Mouse (Mus musculus) C2C12 (cell line): ENCODE results near the gene Tusc2.

Experiments used
- CEBPB ChIP-seq: IDR thresholded peaks from one replicate; pipeline ENCODE4 v1.6.1; 2011; ENCODE audit warnings: low read depth, mild to moderate bottlenecking, control low read depth, moderate library complexity
- CTCF ChIP-seq: IDR thresholded peaks from one replicate; pipeline ENCODE4 v1.5.1; 2011; ENCODE audit not compliant: control insufficient read depth, insufficient read depth, insufficient read length
- FOSL1 ChIP-seq: IDR thresholded peaks from one replicate; pipeline ENCODE4 v1.8.0; 2011; ENCODE audit warnings: mild to moderate bottlenecking, low read length; ENCODE audit not compliant: poor library complexity, insufficient read depth, severe bottlenecking
- MAX ChIP-seq: IDR thresholded peaks from one replicate; pipeline ENCODE4 v1.6.1; 2011; ENCODE audit warnings: mild to moderate bottlenecking, control low read depth
- MYOD1 ChIP-seq: IDR thresholded peaks from one replicate; pipeline ENCODE4 v1.6.1; 2011; ENCODE audit warnings: low read depth; ENCODE audit not compliant: control insufficient read depth, insufficient read length
- MYOG ChIP-seq: IDR thresholded peaks from one replicate; pipeline ENCODE4 v1.6.1; 2011; ENCODE audit not compliant: control insufficient read depth, insufficient read length; ENCODE audit errors: extremely low read depth
- USF1 ChIP-seq: IDR thresholded peaks from one replicate; pipeline ENCODE4 v1.6.1; 2011; ENCODE audit warnings: low read depth, mild to moderate bottlenecking, control low read depth, moderate library complexity

DNA sequence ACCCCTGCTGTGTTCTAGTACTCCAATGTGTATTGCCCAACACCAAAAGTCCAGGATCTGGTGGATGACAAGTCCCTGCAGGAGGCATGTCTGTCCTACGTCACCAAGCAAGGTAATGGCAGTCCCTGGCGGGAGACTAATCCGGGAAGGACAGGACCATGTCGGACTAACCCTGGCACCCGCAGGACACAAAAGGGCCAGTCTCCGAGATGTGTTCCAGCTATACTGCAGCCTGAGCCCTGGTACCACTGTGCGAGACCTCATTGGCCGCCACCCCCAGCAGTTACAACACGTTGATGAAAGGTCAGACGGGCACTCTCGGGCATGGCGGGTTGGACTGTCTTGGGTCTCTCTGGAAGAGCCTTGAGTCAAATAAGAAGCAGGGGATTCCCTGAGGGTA, 18.3 kb upstream of the Tusc2 start:
- TF ChIP-seq CTCF (no peak), MYOD1 (no peak), USF1 (no peak), FOSL1 (no peak), CEBPB (no peak), MYOG (no peak), MAX (no peak)
